Mouse (Mus musculus): ENCODE measurements at regions not wholly inside any gene's neighbourhood (a gene's known extent, or its start where the extent isn't known, plus 50 kb on each side); places are given as distances from the start of the nearest gene placed in this dataset.

DNA sequence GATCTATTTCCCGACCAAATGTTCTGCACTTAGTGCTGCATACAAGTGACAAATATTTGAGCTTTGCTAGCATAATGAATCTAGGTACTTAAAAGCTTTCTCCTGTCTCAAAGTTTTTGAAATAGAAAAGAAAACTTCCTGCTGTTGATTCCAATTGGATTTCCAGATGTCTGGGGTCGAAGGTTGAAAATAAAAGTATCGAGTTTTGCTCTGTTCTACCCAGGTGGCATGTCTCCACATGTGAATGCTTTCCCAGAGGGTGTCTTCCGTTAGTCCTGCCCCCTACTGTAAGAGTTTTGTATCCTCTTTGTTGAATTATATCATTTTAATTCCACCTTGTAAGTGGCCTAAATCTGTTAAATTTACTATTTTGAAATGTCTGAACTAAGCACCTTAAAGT lies 327.3 kb upstream of the Tbc1d2b start:
- TF ChIP-seq CTCF (conservative IDR thresholded peaks at IDR 0.05; ENCODE audit: low read length) = no peak
- TF ChIP-seq NANOG (IDR thresholded peaks at IDR 0.05; ENCODE audit: borderline replicate concordance, low read length) = no peak
- TF ChIP-seq POU5F1 (IDR thresholded peaks at IDR 0.05; ENCODE audit: borderline replicate concordance, low read length) = no peak
